Mouse (Mus musculus) cerebellum, adult 11 months (tissue): ENCODE measurements around the gene Ano8.

Experiments used
- DNase-seq: peaks from one replicate; pipeline ENCODE4 v3.0.0; 2022

The Ano8 gene

DNA sequence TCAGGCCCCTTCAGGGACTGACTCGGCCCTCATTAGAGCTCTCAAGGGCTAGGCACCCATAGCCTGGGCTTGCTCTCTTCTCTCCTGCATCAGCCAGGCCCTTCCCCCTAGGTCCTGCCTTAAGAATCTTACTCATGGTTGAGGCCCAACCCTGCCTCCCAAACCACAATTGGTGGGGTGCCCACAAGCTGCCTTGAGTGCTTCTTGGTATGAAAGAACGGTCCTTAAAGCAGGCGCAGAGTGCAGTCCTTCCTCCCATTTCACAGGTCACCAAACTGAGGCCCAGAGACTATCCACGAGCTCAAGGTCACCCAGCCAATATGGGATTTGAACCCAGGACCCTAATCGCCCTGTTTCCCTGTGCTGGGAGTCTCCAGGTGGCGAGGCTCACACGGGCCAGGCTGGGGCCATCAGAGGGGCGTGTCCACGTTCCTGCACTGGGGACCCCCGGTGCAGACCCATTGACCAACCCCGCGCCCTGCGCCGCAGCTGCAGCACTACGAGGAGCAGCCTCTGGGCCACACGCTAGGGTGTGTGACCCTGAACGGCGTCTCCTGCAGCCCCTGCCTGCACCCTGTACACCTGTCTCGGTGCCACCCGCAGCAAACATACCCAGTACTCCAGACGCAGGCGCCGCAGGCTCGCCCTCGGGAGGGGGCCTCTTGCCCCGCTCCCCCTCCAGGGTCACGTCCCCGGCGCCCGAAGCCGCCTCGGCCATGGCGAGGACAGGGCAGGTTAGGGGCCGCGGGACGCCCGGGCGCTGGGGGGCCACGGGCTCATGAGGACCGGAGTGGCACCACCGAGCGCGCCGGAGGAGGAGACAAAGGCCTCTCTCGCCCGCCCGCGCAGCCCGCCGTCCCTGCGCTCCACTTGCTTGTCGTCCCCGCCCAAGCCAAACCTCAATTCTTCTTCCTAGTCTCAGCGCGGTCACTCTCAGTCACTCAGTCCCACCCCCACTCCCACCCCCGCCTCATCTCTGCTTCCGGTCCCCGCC is at the start of gene Ano8:
Gene Ano8 (minus strand): TSS at position 822 of the 994 bp plus-strand sequence.
- peak; percentile 83 for DNase-seq

DNA sequence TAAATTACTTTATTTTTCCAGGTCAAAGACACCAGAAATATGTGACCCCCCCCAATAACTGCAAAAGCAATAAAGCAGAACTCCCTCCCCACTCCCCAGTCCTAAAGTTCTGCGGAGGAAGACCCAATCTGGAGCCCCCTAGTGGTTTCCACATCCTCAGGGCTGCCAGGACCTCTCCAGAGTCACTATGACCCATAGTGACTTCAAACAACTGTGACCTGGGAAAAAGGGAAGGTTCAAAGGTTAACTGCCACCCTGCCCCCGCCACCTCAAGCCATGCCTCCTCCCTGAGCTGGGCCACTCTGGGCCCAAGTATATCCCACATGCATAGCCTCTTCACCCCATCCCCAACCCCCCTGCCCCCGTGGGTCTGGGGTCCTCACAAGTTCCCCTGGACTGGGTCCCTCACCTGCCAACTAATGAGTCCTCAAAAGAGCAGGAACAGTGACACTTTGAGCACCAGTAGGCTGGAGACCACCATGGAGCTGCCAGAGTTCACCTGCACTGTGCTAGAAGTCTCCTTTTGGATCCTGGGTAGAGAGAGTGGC is 48.6 kb upstream of the Ano8 start:
- DNase-seq: no peak

DNA sequence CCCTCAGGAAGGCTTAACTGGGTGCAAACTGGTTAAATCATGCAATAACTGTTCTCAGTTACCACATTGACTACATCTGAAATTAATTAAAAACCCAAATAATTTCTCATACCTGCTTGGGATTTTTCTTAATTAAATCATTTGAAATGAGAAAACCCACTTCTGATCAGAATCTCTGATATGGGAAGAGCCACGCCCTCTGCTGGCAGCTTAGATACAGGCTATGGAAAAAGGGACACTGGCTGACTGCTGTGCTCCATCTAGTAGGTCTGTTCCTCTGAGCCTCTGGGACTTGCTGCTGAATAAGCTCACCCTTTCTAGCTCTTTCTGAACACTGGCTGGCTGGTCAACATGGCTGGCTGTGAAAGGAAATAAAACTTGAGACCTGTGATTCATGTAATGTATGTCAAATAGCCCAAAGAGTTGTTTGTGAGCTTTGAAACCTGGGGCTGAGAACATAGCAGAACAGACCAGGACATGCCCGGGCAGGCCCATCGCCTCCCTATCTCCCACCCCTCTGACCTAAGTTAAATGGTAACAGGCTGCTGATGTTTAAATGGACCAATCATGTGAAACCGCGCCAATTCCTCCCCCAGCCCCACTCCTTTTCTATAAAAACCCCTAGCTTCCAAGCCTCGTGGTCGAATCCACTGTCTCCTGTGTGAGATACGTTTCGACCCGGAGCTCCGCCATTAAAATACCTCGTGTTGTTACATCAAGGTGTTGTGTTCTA is 45.1 kb upstream of the Ano8 start:
- DNase-seq: peak; percentile 53

DNA sequence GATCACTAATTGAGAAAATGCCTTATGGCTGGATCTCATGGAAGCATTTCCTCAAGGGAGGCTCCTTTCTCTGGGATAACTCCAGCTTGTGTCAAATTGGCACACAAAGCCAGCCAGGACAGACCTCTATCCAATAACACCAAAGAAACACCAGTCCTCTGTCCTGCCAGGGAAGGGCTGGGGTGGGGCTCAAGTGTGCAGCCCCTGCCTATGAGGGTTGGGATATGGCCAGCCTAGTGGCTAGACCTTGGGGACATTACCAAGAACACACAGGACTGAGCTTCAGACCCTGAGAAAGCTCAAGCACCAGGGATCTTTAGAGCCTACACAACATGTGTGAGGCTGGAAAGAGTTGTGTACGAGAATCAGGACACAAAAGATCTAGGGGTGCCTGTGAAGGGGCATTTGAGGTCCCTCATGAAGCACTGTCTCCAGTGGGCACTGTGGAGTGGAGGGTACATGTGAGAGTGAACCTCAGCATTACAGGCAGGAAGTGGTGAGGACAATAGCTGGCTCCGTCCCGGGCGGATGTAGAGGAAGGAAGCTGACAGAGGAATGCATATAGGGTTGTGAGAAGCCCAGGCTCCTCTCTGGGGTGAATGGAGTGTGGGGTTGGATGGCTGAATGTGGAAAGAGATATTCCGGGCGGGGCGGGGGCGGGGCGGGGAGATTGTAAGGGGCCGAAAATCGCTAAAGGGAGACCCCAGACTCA is 42.8 kb upstream of the Ano8 start:
- DNase-seq: no peak

DNA sequence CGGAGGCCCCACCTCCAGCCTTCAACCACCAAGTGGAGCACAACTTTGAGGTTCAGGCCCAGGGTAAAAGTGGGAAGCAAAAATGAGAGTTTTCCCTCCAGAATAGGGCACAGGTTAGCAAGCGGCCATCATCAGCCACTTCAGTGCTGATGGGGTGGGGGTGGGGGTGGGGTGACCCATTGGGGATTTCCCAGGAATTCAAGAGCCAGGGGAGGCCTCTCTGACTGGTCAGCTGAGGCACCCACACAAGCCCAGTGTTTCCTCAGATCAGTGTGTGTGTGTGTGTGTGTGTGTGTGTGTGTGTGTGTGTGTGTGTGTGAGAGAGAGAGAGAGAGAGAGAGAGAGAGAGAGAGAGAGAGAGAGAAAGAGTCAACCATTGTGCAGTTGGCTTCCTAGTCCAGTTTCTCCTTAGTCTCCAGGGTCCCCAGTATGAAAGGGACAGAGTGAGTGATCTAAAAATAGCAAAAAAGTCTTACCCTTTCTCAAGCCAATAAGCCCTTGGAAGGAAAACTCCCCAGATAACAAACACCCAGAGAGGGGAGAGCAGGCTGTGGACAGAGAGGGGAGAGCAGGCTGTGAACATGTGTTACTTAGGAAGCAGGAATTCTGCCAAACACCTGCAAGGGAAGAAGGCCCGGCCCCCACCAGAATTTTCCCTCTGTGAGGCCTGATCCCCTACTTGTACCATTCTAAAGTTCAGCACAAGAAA is 41.6 kb upstream of the Ano8 start:
- DNase-seq: no peak

DNA sequence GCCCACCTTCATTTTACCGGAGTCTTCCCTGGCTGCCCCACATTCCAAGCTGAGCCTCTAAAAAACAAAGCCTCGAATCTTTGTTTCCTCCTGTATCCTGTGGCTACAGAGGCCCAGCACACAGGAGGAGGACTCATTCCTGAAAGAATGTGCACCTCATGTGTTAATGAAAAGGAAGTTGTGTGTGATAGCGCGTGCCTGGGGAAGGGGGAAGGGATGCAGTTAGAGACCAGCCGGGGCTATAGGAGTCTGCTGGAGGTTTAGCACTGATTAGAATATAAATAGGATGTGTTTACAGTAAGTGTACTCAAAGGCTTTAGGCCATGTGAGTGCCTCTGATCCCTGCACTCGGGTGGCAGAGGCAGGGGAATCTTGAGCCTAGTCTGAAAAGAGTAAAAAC is 40.5 kb upstream of the Ano8 start:
- DNase-seq: no peak

DNA sequence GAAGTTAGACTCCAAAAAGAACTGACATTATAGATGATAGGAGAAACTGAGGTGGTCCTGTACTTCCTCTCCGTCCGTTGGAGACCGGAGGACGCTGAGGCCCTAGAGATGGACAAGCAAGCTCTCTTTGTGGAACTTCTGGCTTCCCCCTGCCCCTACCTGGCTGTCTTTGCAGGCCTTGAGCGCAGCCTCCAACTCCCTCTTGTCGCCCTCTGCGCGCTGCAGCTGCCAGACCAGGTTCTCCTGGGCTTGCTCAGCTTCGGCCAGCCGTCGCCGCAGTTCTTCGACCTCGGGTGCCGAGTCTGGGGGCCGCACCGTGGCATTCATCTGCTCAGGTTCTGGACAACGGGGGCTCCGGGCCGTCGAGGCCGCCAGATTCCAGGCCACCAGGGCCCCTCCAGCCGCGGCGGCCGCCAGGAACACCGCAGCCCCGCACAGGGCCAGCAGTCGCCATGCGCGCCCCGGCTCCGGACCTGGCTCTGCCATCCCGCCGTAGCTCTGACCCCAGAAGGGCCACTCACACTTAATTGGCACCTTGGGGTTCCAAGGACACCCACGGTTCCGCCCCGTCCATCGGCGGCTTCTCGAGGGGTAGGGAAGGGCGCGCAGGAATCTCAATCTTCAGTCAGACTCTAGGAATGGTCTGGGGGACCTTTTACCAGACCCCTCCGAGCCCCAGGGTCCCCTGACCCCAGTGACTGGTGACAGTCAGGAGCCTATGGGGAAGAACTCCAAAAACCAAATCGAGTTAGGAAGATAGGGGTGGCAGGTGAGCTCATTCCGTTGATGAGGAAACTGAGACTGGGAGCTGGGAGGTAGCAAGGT is 39.7 kb upstream of the Ano8 start, which contains the start of gene Ccdc194:
Gene Ccdc194 (minus strand): TSS at position 486 of the 825 bp plus-strand sequence.
- DNase-seq: no peak

DNA sequence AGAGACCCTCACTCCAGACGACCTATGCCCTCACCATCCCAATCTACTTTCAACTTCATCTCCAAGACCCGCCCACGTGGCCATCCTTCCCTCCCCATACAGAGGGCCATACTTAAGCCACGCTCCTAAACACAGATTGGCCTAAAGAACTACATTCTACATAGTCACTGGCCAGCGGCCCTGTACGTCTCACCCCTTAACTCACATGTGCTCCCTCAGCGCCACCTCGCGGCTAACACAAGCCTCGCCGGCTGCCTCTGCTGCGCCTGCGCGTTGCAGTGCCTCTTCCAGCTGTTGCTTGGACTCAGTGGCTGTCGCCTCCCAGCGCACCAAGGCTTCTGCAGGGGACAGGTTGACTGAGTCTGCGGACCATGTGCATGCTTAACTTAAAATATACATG is 35.9 kb upstream of the Ano8 start:
- DNase-seq: peak; percentile 88

DNA sequence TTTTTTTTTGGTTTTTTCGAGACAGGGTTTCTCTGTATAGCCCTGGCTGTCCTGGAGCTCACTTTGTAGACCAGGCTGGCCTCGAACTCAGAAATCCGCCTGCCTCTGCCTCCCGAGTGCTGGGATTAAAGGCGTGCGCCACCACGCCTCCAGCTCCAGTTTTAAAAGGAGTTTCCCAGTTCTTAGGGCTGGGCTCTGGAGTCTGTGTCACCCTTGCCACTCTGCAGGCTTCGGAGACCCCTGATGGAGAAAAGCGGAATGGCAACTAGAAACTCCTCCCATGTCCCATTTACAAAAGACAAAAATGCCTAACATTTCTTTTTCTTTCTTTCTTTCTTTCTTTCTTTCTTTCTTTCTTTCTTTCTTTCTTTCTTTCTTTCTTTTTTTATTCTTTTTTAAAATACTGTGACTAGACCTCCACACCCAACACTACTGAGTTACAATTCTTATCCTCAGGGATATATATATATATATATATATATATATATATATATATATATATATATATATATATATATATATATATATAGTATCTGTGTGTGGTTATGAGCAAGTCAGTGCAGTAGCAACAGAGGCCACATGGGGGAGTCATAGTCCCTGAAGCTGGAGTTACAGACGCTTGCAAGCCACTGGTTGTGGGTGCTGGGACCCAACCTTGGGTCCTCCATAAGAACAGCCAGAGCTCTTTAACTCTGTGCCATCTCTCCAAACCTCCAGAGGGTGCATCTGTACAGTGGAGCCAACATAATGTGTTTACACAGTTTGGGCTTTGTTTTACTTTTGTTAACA is 33.5 kb upstream of the Ano8 start:
- peak; percentile 30 for DNase-seq

DNA sequence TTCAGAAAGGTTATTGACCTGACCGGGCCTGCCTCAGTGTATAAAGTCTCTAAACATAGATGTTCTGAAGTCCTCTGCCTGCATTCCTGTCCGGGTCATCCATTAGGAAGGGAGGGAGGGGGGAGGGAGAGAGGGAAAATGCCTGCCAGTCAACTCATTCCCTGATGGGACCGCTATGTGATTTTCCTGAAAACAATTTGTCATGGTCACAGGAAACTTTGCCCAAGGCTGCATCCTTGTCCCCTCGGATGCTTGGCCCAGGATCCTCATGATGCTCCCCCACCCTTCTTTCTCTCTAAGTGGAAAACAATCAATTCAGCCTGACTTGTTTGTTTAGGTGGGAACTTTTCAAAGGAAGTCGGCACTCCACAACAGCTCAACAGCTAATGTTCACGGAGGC is 31.0 kb upstream of the Ano8 start:
- DNase-seq: no peak

DNA sequence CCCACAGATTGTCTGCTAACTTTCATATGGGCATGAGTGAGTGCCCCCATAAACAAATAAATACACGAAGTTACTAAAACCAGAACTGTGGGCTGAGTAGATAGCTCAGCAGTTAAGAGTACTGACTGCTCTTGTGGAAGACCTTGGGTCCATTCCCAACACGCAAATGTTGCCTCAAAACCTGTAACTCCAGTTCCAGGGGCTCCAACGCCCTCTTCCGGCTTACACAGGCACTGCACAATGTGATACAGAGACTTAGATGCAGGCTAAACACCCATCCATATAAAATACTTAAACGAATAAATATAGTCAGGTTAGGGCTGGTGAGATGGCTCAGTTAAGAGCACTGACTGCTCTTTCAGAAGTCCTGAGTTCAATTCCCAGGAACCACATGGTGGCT is 29.3 kb upstream of the Ano8 start:
- DNase-seq: no peak

DNA sequence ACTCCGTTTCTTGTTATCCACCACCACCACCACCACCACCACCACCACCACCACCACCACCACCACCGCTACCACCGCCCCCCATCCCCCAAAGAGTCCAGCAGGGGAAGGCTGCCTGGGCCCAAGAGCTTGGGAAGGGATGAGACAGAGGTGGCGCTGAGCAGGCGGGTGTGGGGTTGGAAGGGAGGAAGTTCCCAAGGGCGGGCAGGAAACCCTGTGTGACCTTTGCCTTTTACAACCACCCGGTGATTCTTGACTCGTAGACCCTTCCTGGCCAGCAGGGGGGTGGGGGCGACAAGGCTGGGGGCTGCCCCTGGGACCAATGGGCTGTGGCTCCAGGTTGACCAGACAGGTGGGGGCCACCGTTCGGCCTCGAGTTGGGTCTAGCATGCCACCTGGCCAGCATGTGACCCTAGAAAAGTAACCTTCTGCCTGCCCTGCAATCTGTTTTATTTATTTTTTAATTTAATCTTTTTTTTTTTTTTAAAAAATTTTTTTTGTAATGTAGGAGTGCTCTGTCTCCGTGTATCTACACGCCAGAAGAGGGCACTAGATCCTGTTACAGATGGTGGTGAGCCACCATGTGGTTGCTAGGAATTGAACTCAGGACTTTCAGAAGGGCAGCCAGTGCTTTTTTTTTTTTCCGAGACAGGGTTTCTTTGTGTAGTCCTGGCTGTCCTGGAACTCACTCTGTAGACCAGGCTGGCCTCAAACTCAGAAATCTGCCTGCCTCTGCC is 27.4 kb upstream of the Ano8 start:
- DNase-seq: no peak

DNA sequence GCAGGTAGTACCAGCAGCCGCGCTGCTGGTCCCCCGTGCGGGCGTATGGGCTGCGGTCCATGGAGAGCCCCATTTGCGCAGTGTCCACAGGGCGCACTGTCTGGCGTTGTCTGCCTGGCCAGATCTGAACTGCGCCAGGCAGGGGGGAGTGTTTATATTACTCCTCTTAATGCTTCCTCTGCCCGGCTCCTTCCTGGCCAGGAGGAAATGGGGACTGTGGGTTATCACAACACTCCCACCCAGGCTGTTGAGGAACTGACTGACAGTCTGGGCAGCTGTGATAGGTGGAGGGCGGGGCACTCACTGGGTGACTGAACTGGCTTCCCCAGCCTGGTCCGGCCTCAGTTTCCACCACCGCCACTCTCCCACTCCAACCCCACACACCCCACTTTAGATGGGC is 25.9 kb upstream of the Ano8 start, which contains the start of gene Plvap:
Gene Plvap (minus strand): TSS at position 109 of the 400 bp plus-strand sequence.
- DNase-seq: no peak

DNA sequence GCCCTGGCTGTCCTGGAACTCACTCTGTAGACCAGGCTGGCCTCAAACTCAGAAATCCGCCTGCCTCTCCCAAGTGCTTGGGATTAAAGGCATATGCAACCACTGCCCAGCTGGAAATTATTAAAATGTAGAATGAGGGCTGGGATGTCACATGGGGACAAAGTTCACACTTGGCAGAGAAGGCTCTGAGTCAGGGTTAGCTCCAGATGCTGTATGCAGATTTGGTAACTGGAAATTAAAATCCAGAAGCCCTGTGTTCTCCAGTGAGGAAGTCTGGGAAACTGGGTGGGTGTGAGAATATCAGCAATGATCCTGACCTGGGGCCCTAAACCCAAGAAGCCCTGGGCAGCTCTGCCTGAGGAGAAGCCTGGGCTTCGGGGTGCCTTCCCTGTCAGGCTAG is 23.6 kb upstream of the Ano8 start:
- no peak for DNase-seq

DNA sequence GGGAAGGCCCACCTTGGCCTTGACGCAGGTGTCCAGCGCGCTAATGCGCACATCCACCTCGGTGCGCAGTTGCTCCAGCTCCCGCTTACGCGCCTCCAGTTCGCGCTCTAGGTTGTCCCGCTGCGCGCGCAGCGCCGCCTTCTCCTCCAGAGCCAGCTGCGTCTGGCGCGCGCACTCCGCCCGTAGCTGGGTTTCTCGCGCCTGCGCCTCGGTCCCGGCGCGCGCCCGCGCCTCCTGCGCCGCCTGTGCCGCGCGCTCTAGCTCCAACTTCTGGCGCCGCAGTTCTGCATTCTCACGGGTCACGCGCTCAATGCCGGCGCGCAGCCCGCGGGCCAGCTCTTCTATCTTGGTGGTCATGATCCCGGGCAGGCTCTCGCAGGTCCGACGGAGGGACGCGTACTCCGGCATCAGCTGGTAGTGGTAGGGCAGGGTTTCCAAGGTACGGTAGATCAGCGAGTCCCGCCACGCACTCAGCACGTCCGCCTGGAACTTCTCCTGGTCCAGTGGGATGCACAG is 21.9 kb upstream of the Ano8 start:
- peak; percentile 82 for DNase-seq

DNA sequence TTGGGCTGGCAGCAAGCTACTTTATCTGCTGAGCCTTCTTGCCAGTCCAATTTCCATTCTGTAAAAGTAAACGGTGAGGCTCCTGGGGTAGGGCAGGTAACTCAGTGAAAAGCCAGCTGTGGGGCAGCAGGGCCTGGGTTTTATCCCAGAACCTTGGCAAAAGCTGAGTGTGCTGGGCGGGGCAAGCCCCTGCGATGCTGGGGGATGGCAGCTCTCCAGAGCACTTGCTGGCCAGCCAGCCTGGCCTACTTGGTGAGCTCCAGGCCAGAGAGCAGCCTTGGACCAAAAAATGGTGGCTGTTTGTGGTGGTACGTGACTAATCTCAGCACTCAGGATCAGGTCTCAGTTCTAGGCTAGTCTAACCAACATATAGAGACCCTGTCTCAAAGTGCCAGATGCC is 20.2 kb upstream of the Ano8 start:
- DNase-seq: no peak

DNA sequence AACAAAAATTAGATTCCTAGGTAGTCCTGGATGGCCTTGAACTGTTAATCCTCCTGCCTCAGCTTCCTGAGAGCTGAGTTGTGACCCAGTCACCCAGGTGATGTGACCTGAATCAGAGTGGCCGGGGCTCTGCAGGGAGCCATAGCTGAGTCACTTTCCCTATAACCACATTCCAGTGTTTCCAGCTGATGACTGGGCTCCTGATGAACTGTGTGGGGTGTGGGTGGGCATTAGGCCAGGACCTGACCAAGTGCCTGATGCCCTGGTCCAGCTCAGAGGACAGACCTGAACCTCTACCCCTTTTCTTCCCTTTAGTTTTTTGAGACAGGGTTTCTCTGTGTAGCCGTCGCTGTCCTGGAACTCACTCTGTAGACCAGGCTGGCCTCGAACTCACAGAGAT is 19.6 kb upstream of the Ano8 start:
- DNase-seq: no peak

DNA sequence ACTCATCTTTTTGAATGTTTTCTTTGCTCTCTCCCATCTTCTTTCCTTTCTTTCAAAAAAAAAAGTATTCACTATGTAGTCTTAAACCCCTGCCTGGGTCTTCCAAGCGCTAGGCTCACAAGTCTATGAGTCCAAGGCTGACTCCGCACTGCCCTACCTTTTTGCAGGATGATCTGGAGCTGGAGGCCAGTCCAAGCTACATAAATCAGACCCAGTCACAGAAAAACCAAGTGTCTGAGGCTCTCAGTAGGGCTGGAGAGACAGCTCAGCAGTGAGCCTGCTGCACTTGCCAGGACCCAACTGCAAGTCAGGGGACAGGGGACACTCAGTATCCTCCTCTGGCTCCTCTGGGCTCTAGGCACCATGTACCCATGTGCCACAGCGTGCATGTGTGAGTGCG is 18.6 kb upstream of the Ano8 start:
- DNase-seq: no peak
